Mouse (Mus musculus) lung, postnatal 0 days (tissue): ENCODE data around the gene Tbc1d9b.

Experiments
- CTCF ChIP-seq: IDR thresholded peaks from 2 replicates; pipeline ENCODE4 v1.5.1; 2016; ENCODE audit warnings: antibody characterized with exemption, mild to moderate bottlenecking
- EP300 ChIP-seq: IDR thresholded peaks from 2 replicates; pipeline ENCODE4 v1.6.1; 2016; ENCODE audit warnings: antibody characterized with exemption, mild to moderate bottlenecking, control low read depth

- no peak for TF ChIP-seq CTCF
- no peak for TF ChIP-seq EP300
Measured at GRCm38 (mm10) chr11:50099692-50100091, 31.5 kb upstream of the Tbc1d9b start.
